Mouse (Mus musculus) forebrain, postnatal 0 days (tissue): ENCODE results near the gene Frmd6. TPM values are rescaled to one million over a fixed set of nuclear protein-coding genes. Genes with fewer than 3 reads are reported as not detected.

Experiments
- ATAC-seq: fragments of 200-750 bp; cut with Nextera tagmentation; 2 replicates; pipeline ENCODE4 v1.8.0; 2017; ENCODE audit warnings: mild to moderate bottlenecking, moderate library complexity
- DNase-seq: peaks from one replicate; pipeline ENCODE4 v3.0.0-alpha.2; 2015
- H3K27ac ChIP-seq: fragments of 300-500 bp; sonication (generic); 2 replicates; pipeline ENCODE4 v1.5.1; 2014; ENCODE audit warnings: low read depth, mild to moderate bottlenecking, antibody characterized with exemption, low read length, moderate library complexity, mixed read lengths
- H3K27me3 ChIP-seq: fragments of 300-500 bp; sonication (generic); 2 replicates; pipeline ENCODE4 v1.6.1; 2014; ENCODE audit warnings: mild to moderate bottlenecking, low read length, mixed read lengths; ENCODE audit not compliant: insufficient read depth
- H3K36me3 ChIP-seq: fragments of 300-500 bp; sonication (generic); 2 replicates; pipeline ENCODE4 v1.6.1; 2014; ENCODE audit warnings: mild to moderate bottlenecking, moderate library complexity; ENCODE audit not compliant: insufficient read depth
- H3K4me1 ChIP-seq: fragments of 300-500 bp; sonication (generic); 2 replicates; pipeline ENCODE4 v1.6.1; 2014; ENCODE audit warnings: antibody characterized with exemption; ENCODE audit not compliant: insufficient read depth
- H3K4me2 ChIP-seq: fragments of 300-500 bp; sonication (generic); 2 replicates; pipeline ENCODE4 v1.6.1; 2014; ENCODE audit warnings: low read depth, mild to moderate bottlenecking, moderate library complexity
- H3K4me3 ChIP-seq: fragments of 300-500 bp; sonication (generic); 2 replicates; pipeline ENCODE4 v1.5.1; 2014; ENCODE audit warnings: low read depth, low read length, mixed read lengths
- H3K9ac ChIP-seq: fragments of 300-500 bp; sonication (generic); 2 replicates; pipeline ENCODE4 v1.6.1; 2014; ENCODE audit warnings: mild to moderate bottlenecking
- H3K9me3 ChIP-seq: fragments of 300-500 bp; sonication (generic); 2 replicates; pipeline ENCODE4 v1.6.1; 2016; ENCODE audit warnings: low read length
- CTCF ChIP-seq: sonication (generic); IDR thresholded peaks from 2 replicates; pipeline ENCODE4 v1.5.1; 2016; ENCODE audit warnings: antibody characterized with exemption, control low read depth, low read depth
- WGBS: fragments of 180-500 bp; shearing (Covaris S2); extraction: QIAGEN DNeasy Blood & Tissue Kit; methylation state at CpG from one replicate; pipeline ENCODE4 v1.1.7; 2014; 5-methylcytosine and 5-hydroxymethylcytosine counted together
- polyA plus RNA-seq: library from polyadenylated mRNA; unstranded; fragments of >200 nt; fragmentation: Nextera tagmentation; extraction: Ambion mirVana; gene quantifications from 2 replicates; pipeline ENCODE4 v1.2.1, GENCODE M21; 2015
- total RNA-seq: library from RNA; depleted of rRNA; stranded (reverse); fragments of >200 nt; gene quantifications from 2 replicates; pipeline ENCODE4 v1.2.3, GENCODE M21; 2014

Gene Frmd6
- total and polyA plus RNA-seq, 2 experiments from 2014 or later, result 6.9 to 11.0 TPM

DNA sequence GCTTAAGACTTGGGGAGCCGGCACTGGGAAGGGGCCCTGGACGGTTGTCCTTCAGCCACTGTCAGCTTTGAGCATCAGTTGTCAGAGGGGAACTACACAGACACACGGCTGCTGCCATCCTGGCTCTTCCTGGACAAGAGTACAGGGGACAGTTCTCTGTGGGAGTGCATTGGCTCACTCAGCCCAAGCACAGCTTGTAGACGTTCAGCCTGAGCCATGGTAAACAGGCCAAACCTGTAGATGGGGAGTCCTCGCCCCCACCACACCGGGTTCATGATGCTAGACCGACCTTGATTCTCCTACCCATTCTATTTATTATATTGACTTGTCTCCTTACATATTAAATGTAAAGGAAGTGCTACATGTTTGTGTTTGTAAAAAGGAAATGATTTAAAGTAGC lies 70.0 kb downstream of the Frmd6 start:
- WGBS, result 89% methylated on average over 7 of the region's 7 CpGs
- Histone ChIP-seq H3K4me3 (no peak overlapping the region), H3K4me1 (no peaks in the 10 kb centered on the region)

DNA sequence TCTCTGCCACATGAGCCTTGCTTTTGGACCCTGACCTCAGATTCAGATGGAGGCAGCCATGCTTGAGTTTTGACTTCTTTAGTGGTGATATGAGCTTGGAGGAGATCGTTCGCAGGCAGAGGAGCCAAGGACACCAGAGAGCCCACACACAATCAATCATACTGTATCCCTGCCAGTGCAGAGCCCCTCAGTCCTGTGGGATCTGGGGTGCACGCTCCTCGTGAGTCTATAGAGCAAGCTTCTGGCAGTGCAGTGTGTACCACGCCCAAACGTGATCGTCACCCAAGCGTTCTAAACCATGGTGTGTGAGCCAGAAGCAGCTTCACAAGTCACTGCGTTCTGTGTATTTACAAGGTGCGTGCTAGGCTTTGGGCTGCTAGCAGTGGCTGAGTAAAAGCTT lies 70.8 kb downstream of the Frmd6 start:
- Histone ChIP-seq H3K27ac (no peak overlapping the region), H3K4me2 (no peak overlapping the region), H3K4me1 (no peaks in the 10 kb centered on the region), H3K27me3 (no peaks in the 10 kb centered on the region), H3K9me3 (no peaks in the 10 kb centered on the region), H3K36me3 (peaks cover 42% of the 10 kb centered on the region), H3K4me3 (no peak overlapping the region), H3K9ac (no peak overlapping the region)
- 87% methylated on average over 10 of the region's 10 CpGs for WGBS
- TF ChIP-seq CTCF, result no peak
- ATAC-seq, result no peak
- no peak for DNase-seq

More for the DNA sequence above, 70.0 kb downstream of the Frmd6 start:
- no peak overlapping the region for H3K9ac ChIP-seq
- TF ChIP-seq CTCF, result no peak
- H3K27ac ChIP-seq, result no peak overlapping the region
- H3K27me3 ChIP-seq, result no peaks in the 10 kb centered on the region
- H3K4me2 ChIP-seq, result no peak overlapping the region
- H3K36me3 ChIP-seq, result peaks cover 49% of the 10 kb centered on the region
- ATAC-seq, result no peak
- DNase-seq, result no peak
- no peaks in the 10 kb centered on the region for H3K9me3 ChIP-seq

DNA sequence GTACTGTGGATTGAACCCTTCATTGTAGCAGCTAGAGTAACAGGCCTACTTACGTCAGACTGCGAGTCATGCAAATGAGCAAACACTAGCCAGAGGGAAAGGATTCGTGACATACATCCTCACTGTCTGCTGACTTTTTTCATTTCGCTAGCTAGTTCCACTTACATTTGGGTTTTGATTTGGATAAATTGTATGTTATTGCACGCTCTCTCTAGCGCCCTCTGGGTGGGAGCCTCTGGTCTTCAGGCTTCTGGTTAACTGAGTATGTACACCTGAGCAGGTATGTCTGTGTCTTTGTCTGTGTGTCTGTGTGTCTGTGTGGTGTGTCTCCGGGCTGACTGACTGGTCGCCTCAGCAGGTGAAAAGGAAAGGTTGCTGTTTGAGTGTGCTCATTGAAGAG lies 72.1 kb downstream of the Frmd6 start:
- TF ChIP-seq CTCF, result peak; percentile 57
- Histone ChIP-seq H3K9ac (no peak overlapping the region), H3K27ac (no peak overlapping the region), H3K4me2 (no peak overlapping the region), H3K4me3 (no peak overlapping the region), H3K9me3 (no peaks in the 10 kb centered on the region), H3K4me1 (no peaks in the 10 kb centered on the region), H3K27me3 (no peaks in the 10 kb centered on the region), H3K36me3 (peaks cover 38% of the 10 kb centered on the region)
- DNase-seq, result no peak
- no peak for ATAC-seq
- WGBS, result 70% methylated on average over 8 of the region's 8 CpGs

- no peak overlapping the region for H3K9ac ChIP-seq
- no peak overlapping the region for H3K4me2 ChIP-seq
- TF ChIP-seq CTCF, result peak; percentile 33
- WGBS, result 85% methylated on average over 8 of the region's 8 CpGs
- no peaks in the 10 kb centered on the region for H3K4me1 ChIP-seq
- peaks cover 33% of the 10 kb centered on the region for H3K36me3 ChIP-seq
- no peak for DNase-seq
- no peak overlapping the region for H3K4me3 ChIP-seq
- ATAC-seq, result no peak
- no peaks in the 10 kb centered on the region for H3K9me3 ChIP-seq
- H3K27me3 ChIP-seq, result no peaks in the 10 kb centered on the region
- H3K27ac ChIP-seq, result no peak overlapping the region
Measured at GRCm38 (mm10) chr12:70898450-70898849, 73.1 kb downstream of the Frmd6 start.

DNA sequence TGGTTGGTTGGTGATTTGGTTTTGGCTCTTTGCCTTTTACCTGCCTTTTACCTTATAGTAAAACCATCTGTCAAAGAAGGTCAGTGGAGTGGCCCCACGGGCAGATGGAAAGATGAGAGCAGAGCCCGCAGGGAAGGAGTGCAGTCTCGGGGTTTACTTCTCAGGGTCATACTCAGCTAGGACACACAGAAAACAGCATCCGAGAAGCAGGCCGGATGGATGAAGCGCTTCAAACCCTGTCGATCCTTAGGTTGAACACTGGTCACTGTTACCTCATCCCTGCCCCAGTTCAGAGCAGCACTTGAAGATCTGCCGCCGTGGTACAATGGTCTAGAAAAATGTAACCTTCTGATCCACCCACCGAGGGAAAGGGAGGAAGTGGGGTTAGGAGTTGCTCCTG lies 79.2 kb downstream of the Frmd6 start:
- WGBS, result 95% methylated on average over 10 of the region's 10 CpGs
- TF ChIP-seq CTCF, result no peak
- Histone ChIP-seq H3K27me3 (no peaks in the 10 kb centered on the region), H3K36me3 (peaks cover 1% of the 10 kb centered on the region), H3K4me1 (no peaks in the 10 kb centered on the region), H3K9me3 (no peaks in the 10 kb centered on the region), H3K9ac (no peak overlapping the region), H3K4me3 (no peak overlapping the region), H3K27ac (no peak overlapping the region), H3K4me2 (no peak overlapping the region)
- no peak for ATAC-seq
- no peak for DNase-seq

- 89% methylated on average over 9 of the region's 9 CpGs for WGBS
Measured at GRCm38 (mm10) chr12:70906867-70907266, 81.6 kb downstream of the Frmd6 start.

GRCm38 (mm10) chr12:70907651-70908050 lies 82.3 kb downstream of the Frmd6 start:
- H3K9ac ChIP-seq, result no peak overlapping the region
- no peaks in the 10 kb centered on the region for H3K27me3 ChIP-seq
- no peak overlapping the region for H3K4me3 ChIP-seq
- 72% methylated on average over 11 of the region's 11 CpGs for WGBS
- no peaks in the 10 kb centered on the region for H3K4me1 ChIP-seq
- DNase-seq (no peak), ATAC-seq (no peak)
- no peaks in the 10 kb centered on the region for H3K9me3 ChIP-seq
- H3K4me2 ChIP-seq, result no peak overlapping the region
- no peak for TF ChIP-seq CTCF
- no peaks in the 10 kb centered on the region for H3K36me3 ChIP-seq
- no peak overlapping the region for H3K27ac ChIP-seq

More at GRCm38 (mm10) chr12:70906867-70907266, 81.6 kb downstream of the Frmd6 start:
- Histone ChIP-seq H3K27ac (no peak overlapping the region), H3K4me3 (no peak overlapping the region), H3K9me3 (no peaks in the 10 kb centered on the region), H3K4me1 (no peaks in the 10 kb centered on the region), H3K36me3 (no peaks in the 10 kb centered on the region), H3K9ac (no peak overlapping the region), H3K4me2 (no peak overlapping the region), H3K27me3 (no peaks in the 10 kb centered on the region)
- DNase-seq, result no peak
- no peak for TF ChIP-seq CTCF
- ATAC-seq, result no peak

DNA sequence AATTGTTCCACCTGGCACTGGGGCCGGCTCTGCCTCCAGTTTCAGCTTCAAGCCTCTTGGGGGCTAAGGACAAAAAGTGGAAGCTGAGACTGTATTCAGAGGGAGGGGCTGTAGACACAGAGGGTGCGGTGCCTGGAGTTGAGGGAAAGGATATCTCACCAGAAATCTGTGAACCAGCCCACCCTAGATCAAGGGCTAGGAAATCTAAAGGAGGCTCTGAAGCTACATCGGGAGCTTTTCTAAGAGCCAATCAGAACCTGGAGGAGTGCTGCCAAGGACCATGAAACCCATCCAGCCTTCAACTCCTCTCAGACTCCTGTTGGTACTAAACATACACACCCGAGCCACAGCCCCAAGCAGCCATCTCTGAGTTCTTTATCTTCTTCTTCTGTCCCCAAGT lies 82.8 kb downstream of the Frmd6 start:
- ATAC-seq, result no peak
- Histone ChIP-seq H3K36me3 (no peaks in the 10 kb centered on the region), H3K4me2 (no peak overlapping the region), H3K9ac (no peak overlapping the region), H3K27ac (no peak overlapping the region), H3K27me3 (no peaks in the 10 kb centered on the region), H3K9me3 (no peaks in the 10 kb centered on the region), H3K4me1 (no peaks in the 10 kb centered on the region), H3K4me3 (no peak overlapping the region)
- no peak for TF ChIP-seq CTCF
- no peak for DNase-seq
- 73% methylated on average over 4 of the region's 4 CpGs for WGBS
